Mouse (Mus musculus): ENCODE measurements around the gene Prr13.

The Prr13 gene

GRCm38 (mm10) chr15:102458904-102459317 lies at the start of gene Prr13:
TSS of gene Prr13 (plus strand) at chr15:102459028.
- peak; percentile 94 for DNase-seq

GRCm38 (mm10) chr15:102409286-102409685 lies 49.5 kb upstream of the Prr13 start:
- DNase-seq = no peak

DNA sequence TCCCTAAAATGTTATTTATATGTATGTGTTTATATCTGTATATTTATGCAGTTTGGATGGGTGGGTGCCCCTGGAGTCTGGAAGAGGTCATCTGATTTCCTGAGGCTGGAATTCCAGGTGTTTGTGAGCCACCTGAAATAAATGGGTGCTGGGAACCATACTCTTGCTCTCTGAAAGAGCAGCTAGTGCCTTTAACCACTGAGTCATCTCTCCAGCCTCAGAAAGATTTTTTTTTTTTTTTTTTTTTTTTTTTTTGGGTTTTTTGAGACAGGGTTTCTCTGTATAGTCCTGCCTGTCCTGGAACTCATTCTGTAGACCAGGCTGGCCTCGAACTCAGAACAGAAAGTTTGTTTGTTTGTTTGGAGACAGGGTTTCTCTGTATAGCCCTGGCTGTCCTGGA lies 47.8 kb upstream of the Prr13 start:
- DNase-seq = no peak

GRCm38 (mm10) chr15:102413687-102414086 lies 45.1 kb upstream of the Prr13 start:
- no peak for DNase-seq

DNA sequence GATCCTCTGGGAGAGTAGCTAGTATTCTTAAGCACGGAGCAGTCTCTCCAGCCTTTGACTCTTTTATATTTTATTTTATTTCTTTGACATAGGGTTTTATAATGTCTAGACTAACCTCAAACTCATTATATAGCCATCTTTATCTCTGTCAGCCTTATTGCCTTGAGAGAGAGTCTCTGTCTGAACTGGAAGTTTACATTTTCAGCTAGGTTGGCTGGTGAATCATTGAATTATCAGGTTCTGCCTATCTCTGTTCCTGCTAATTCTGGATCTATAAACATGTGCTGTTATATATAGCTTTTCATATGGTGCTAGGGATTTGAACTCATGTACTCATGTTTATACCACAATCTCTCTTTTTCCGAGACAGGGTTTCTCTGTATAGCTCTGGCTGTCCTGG lies 41.3 kb upstream of the Prr13 start:
- no peak for DNase-seq

DNA sequence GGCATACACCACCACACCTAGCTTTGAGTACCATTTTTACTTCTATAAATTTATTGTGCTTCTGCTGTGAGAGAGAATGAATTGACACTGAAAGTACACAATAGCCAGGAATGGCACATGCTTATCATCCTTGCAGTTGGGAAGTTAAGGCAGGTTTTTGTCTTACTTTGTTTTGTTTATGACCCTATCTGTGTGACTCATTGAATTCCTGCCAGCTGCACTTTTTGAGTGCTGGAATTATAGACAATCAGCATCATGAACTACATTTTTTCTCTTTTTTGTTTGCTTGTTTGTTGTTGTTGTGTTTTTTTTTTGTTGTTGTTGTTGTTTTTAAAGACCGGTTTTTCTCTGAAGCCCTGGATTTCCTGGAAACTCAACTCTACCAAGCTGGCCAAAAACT lies 37.8 kb upstream of the Prr13 start:
- DNase-seq = no peak

DNA sequence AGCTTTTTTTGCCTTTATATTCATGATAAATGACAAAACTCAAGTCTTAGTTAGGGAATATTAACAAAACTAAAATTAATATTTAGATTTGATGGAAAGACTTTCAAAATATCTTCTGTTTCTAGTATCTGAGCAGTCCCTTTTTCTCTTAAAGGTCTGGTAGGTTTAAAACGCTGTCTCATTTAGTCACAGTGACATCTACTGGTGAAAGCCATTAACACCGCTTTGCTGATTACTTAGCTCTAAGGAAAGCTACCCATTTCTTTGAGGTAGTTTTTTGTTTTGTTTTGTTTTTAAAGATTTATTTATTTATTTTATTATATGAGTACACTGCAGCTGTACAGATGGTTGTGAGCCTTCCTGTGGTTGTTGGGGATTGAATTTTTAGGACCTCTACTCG lies 37.4 kb upstream of the Prr13 start:
- peak; percentile 65 for DNase-seq

GRCm38 (mm10) chr15:102423602-102424240 lies 35.1 kb upstream of the Prr13 start:
- no peak for DNase-seq

DNA sequence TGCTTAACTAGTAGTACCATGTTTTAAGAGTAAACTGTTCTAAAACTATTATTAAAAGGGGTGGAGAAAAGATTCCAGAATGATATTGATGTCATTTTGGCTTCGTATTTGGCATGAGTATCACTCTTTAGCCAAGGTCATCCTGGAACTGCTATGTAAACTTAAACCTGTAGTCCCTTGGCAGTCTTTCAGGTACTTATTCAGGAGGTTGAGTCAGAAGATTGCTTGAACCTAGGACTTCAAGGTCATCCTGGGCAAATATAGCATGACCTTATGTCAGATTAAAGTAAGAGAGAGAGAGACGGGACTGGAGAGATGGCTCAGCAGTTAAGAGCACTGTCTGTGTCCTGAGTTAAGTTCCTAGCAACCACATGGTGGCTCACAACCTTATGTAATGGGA lies 34.2 kb upstream of the Prr13 start:
- DNase-seq = no peak

GRCm38 (mm10) chr15:102426963-102427362 lies 31.9 kb upstream of the Prr13 start:
- DNase-seq = no peak

DNA sequence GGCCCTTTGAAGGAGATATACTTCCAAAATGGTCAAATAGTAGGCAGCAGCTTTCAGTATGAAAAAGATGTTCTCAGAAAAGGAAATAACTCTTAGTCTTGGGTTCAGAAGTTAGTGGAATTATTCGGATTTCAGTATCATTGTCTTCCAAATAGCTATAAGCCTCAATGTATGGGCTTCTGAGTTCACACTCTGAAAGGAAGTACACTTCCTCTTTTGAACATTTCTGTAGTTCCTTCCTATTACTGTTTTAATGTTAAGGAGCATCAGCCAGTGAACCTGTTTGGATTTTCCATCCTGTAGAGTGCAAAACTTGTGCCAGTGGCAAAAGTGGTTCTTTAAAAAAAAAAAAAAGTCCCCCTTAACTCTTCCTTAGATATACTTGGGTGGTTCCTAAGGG lies 26.8 kb upstream of the Prr13 start:
- DNase-seq = no peak

DNA sequence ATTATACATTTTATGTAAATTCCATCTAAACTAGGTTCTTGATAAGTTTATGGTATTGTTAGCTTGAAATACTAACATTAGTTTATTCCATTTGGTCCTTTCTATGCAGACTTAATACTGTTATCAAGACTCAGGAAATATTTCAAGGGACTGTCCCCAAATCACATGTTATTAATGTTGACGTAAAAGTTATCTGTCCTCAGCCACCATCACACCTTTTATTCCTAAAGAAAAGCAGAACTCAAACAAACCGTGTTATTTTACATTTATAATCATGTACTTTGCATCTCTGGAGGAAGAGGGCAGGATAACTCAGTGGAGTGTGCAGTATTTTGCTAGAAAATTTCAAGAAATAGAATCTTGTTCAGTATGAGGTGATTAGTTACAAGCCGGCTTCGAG lies 25.7 kb upstream of the Prr13 start:
- DNase-seq = no peak

- peak; percentile 91 for DNase-seq
Observed at GRCm38 (mm10) chr15:102442490-102442889, 16.3 kb upstream of the Prr13 start.

- DNase-seq = no peak
Observed at GRCm38 (mm10) chr15:102445146-102445545, 13.7 kb upstream of the Prr13 start, which contains the start of gene Amhr2. TSS of gene Amhr2 (plus strand) at chr15:102445367.

DNA sequence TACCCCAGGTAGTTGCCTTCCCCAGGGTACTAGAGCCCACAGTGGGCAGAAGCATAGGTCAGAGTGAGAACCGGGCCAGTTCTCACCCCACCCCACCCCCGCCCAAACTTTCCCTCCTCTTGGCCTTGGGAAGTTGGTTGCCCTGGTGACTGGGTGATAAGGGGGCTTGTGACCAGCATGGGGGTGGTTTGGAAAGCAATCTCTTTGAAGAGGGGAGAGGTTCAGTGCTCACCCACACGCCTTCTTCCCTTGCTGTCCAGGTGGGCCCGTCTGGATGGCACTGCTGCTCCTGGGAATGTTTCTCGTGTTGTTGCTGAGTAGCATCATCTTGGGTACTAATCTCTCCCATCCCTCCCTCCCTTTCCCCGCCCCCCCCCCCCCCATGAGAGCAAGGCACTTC lies 12.4 kb upstream of the Prr13 start:
- DNase-seq = no peak

GRCm38 (mm10) chr15:102449366-102449765 lies 9.5 kb upstream of the Prr13 start:
- no peak for DNase-seq

DNA sequence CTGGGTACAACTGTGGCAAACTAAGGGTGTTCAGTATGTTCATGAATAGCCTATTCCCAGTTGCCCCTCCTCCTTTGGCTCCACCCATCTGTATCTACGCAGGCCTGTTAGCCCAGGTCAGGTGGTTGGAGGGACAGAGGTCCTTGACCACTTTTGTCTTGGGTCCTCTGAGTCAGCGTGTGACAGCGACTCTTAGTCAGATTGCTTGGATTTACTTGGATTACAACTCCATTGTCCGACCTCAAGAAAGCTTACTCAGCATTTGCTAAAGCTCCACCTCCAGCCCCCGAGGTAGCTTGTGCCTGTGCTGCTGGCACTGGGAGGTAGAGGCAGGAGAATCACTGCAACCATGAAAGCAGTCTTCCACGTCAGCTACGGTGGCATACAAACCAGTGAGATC lies 7.9 kb upstream of the Prr13 start:
- no peak for DNase-seq

DNA sequence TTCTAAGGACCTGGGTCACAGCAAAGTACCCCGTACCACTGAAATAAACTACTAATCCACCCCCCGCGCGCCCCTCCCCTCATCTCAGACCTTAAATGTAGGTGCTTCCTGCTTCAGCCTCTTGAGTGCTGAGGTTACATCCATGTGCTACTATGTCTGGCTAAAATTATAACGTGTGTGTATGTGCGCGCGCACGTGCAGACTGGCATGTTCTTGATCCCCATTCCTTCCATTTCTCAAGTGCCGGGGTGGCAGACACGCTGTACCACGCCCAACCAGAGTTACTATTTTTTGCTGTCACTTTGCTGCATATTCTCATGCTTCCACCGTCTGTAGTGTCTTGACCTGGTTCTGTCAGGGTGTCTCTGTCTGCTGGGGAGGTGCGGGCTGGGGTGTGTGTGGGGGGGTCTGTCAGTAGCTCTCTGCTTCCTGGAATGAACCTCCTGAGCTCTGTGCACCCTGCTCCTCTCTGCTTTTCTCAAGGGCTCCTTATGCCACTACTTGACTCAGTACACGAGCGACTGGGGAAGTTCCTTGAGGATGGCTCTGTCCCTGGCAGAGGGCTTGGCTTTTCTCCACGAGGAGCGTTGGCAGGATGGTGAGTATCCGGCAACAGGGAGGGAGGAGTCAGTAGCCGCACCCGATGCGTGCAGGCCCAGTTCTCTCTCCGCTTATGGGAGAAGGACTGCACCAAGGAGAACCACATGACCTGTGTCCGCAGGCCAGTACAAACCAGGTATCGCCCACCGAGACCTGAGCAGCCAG lies 7.0 kb upstream of the Prr13 start:
- no peak for DNase-seq

- no peak for DNase-seq
Observed at GRCm38 (mm10) chr15:102455993-102456392, 2.8 kb upstream of the Prr13 start.

DNA sequence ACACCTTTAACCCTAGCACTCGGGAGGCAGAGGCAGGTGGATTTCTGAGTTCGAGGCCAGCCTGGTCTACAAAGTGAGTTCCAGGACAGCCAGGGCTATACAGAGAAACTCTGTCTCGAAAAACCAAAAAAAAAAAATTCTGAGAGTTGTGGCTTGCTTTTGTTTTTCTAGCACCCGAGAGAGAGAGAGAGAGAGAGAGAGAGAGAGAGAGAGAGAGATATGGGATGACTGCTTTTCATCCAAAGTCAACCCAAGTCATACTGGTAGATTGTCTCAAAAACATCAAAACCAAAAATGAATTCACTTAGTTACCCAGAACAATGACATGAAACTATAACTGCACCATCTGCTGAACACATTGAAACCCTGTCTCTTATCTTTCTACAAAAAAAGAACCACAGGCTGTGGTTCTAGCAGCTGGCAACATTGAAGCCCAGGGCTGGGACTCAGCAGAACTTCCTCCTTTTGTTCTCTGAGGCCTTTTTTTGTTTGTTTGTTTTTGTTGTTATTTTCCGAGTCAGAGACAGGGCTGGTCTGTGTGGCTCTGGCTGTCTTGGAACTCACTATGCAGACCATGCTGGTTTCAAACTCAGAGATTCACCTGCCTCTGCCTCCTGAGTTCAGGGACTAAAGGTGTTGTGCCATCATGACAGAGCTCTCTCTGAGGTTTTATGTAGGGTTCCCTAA lies 635 bp upstream of the Prr13 start:
- DNase-seq = no peak

- no peak for DNase-seq
Observed at GRCm38 (mm10) chr15:102459381-102459780, 553 bp downstream of the Prr13 start.

DNA sequence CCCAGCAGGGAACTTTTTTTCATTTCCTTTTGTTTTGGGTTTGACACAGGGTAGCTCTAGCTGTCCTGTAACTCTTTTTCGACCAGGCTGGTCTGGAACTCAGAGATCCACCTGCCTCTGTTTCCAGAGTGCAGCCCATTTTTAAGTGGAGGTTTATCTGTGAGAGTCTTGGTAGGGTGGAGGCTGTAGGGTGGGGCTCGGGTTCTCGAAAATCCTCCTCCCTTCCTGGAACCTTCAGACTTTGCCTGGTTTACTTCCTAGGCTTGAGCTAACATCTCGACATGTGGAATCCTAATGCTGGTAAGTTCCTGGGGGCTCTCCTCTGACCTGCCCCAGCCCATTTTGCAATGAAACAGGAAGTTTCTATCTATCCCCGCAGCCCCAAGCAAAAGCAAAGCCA lies 1.0 kb downstream of the Prr13 start:
- DNase-seq = no peak

DNA sequence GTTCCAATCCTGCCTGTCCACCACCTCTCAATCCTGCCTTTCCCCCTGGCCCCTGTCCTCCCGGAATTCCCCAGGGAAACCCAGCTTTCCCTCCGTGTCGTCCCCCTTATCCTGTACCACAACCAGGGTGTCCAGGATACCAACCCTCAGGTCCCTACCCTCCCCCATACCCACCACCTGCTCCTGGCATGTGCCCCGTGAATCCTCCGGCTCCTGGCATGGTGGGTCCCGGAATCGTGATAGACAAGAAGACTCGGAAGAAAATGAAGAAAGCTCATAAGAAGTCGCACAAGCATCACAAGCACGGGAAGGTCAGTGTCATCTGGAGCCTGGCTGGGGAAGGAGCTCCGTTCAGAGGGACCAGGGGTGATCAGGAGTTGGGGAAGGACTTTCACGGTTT lies 1.6 kb downstream of the Prr13 start:
- no peak for DNase-seq

DNA sequence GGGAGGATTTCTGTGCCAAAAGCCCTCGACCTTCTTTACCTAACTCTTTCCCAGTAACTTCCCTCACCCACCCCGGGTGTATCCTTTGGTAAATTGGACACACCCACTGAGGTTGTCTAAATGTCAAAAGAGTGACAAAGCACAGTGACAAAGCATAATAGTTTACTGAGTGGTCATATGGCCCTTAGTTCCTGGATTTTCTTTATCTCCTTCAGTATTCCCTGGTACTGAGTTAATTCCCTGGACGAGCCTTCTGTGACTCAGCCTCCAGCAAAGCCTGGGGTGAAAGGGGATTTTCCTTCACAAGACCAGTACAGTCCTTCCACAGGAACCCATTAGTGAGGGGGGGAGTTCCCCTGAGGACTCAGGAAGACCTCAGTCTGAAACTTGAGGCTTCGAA lies 2.1 kb downstream of the Prr13 start:
- no peak for DNase-seq
